Mouse (Mus musculus) mesoderm, embryonic 11.5 days (tissue): ENCODE results near the gene Clec1a.
"Not testable (repeated sequence)": the region's sequence is repeated elsewhere in the genome, so short reads cannot be mapped to it uniquely, and the experiment has no call there.

Source experiments
- DNase-seq: peaks from one replicate; pipeline ENCODE4 v3.0.0-alpha.2; 2012; ENCODE audit warnings: low read depth, low spot score

Gene Clec1a

DNA sequence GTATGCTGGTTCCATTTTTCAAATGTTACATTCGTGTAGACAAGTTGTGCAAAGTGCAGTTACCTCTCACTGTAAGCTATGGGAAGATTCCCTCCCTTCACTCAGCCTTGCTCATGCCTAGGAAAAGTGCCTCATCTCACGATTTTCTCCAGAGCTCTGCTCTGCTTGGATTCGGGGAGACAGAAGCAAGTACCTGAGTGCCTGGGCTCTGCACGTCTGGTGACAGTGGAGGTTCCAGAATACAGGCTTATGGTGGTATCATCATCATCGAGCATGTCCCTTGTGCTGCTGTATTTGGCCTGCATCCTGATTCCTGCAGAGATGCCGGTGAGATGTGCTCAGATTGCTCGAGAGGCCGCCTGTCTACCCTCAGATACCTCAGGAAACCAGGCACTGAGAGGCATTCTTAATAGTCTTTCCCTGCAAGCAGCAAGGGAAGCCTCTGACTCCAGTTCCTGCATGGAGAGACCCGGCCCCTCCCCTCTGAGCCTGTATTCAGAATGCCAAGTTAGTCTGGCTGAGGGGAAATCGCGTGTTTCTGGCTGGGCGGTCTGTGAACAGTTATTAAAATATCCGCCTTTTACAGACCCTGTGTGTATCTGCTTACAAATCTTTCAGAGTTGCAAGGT is at the start of gene Clec1a:
Gene Clec1a (minus strand): TSS at position 590 of the 629 bp plus-strand sequence.
- DNase-seq = no peak

DNA sequence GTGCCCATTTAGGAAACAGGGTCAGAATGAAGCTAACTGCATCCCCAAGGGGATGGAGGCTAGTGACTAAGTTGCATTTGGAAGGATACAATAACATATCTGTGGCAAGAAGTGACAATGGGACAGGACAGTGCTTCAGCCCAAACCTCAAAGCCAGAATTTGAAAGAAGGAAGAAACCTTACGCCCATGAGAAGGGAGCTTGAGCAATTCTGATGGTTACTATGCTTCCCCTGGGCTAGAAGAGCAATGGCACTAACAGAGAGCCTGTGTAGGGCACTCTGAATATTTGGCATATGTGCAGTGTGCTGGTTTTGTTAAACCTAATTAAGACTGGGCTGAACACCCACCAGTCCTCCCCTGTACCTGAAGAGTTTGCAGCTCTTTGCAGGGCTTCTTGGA is 47.7 kb upstream of the Clec1a start:
- not testable (repeated sequence) for DNase-seq

DNA sequence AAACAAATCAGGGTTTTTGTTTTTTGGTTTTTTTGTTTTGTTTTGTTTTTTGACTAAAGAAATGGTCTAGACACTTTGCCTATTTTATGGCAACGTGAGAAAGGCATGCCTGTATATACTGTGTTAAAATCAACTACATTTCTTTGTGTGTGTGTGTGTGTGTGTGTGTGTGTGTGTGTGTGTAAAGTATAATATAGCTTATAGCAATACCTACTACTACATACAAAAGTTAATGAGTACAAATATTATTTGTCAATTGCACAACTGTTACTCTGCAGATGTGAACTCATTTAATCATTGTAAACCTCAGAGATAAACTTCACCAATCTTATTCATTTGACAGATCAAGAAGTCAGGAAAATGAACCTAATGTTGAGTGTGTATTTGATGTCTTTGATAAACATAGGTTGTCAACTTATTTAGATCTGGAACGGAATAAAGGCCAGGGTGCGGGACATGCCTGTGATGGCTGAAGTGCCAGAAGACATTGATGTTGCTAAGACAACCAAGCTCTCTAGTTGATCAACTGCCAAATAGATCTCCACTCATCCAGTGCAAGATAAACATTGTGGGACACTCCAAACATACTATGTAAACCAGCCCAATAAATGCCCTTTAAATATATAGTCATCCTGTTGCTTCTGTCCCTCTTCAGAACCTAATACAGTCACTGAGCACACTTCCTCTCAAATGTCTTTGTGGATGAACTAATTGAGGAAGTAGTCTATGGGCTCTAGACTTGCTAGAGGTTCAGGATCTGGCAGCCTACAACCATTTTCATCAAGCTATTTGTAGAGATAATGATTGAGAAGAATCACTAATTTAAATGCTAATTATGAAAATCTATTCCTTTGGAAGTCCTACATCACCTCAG is 45.8 kb upstream of the Clec1a start:
- DNase-seq = no peak

DNA sequence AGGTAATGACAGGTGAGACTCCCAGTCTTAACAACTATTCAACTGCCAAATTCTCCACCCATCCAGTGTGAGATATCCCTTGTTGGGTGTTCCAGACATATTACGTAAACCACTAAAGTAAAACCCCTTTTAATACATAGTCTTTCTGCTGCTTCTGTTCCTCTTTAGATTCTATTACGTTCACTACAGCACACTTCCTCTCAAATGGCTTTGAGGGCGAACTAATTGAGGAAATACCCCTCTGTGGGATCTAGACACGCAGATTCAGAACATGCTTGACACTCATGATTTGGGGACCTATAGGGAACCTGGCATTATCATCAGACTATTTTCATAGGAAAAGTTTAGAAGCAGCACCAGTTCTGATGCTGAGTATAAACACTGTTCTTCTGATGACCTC is 43.1 kb upstream of the Clec1a start:
- DNase-seq = no peak

DNA sequence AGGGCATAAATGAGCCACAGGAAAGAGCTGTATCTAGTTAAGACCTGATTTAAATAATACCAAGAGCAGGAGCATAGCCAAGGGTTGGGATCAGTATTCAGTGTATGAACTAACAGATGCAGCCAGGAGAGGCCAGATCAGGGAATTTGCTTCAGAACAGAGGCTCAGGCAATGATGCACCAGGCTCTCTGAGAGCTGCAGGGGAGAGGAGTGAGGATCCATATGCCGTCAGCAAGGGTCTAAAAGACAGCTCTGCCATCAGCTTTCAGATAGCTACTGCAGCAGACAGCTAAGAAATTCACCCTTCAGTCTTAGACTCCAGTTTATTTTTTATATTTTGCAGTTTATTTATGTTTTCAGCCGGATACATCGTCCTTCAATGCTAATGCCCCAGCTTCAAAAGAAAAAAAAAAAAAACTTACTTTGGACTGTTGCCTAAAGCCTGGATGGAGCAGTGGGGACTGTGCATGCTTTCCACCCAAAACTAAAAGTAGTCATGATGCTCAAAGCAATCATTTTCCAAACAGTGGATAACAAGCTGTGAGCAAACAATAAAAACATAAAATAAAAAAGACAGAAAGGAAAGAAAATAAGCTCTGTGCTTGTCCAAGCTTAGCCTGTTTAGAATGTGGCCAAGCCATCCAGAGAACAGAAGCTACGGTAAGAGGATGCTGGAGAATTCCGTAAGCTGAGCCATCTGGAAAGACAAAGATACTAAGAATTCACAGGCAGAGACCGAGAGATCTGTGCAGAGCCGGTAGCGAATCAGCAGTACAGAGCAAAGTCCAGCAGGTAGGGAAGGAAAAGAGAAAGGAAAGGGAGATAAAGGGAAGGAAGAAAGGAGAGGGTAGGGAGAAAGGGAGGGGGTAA is 28.5 kb upstream of the Clec1a start:
- no peak for DNase-seq

DNA sequence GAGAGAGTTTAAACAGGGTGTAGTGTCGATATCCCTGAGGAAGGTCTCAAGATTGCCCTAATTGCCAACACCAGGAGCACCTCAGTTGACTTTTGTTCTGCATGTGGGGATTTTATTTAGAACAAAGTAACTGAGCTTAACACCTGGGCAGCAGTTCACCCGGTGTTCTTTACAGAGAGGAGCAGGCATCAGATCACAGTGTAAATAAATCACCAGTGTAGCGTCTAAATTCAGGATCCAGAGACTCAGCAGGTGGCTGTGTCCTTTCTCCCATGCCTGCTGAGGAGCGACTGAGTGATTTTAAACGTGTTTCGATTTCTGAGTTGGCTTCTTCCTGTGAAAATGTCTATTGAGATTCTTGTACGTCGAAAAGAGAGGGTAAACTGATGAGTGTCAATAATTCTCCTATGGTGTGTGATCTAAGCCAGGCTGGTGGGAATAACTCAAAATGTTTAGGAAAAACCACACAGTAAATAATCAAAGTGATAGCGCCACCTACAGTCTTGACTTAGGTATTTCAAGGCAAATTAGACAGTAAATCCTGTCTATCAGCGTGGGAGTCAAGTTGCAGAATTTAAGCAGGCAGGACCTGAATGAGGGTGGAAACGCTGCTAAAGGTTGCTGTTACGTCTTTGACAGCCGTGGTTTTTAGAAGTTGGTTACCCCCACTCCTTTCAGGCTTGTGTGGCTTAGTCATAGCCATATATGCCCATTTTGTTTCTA is 24.8 kb upstream of the Clec1a start:
- DNase-seq = peak; percentile 56

DNA sequence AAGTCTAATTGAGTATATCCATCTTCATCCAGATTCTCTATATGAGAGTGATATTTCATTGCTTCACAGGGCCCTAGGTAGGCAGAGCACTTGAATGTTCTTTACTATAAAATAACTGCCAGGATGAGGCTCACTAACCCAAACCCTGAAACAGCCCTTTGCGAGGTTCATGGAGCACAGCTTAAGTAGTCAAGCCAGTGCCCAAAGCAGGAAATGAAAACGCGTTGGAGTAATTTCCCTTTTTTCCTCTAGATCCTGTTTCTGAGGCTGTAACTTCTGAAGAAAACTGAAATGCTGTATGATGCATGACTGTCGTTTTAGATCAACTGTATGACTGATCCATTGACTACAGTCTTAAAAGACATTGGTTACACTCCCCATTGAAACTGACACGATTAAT is 20.8 kb upstream of the Clec1a start:
- no peak for DNase-seq

DNA sequence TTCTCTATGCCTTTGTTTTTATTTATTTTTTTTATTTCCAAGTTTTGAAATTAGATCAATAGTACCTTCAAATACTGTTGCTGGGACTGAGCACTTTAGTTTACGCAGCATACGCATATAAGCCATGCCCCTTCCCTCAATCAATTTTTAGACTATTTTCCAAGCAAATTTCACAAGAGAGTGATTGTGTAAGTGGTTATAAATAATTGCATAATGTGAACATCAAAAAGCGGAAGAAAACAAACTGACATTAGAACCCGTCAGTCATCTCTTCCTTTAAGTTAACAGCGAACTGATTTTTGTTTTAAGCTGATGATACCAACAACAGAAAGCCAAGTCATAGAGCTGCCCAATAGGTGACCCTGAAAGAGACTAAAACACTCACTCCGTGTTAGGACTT is 19.6 kb upstream of the Clec1a start:
- no peak for DNase-seq

DNA sequence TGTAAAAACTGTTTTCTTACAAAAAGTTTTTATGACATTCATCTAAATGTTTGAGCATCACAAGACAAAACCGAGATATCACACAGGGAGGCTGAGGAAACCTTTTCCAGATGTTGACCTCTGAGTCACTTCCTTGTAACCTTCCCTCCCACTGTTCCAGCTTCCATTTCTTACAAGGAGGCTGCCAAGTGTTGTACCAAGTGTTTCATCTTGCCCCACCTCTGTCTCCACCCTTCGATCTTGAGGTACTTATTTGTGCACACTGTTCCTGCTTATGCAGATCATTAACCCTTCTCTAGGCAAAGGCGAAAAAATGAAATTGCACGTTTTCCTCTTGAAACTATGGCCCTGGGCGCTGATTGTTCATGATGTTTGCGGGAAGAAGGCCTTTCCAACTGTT is 2.1 kb downstream of the Clec1a start:
- peak; percentile 23 for DNase-seq

DNA sequence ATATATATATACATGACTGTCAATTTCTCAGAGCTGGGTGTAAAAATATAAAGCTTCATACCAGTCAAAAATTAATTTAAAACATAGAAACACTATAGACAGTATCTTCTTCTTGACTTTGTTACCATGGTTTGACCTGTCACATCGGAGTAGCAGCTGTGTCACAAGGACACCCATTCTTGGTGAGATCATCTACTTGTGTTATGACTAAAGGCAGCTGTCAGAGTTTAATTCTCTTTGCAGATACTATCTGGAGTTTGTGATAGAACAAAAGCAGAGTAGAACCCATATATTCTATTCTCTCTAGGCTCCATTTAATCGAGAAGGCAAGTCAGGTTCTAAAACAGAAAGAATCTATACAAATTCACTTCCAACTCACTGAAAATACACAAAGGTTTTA is 13.8 kb downstream of the Clec1a start:
- no peak for DNase-seq

DNA sequence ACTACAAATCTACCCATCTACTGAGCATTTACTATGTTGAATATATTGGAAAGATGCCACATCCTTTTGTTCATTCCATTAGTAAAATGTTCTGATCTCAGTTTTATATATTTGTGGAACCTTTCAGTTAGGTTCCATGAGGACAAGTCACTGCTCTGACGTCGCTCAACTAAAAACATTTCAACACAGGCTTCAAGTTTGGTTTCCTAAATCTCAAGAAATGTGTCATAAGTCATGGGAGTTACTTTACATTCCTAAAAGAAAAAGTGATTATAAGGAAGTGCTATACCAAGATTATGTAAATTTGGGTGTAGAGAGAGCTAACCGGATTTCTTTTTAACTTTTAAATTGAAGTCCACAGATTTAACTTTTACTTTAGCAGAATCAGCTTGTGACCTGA is 15.8 kb downstream of the Clec1a start:
- no peak for DNase-seq

DNA sequence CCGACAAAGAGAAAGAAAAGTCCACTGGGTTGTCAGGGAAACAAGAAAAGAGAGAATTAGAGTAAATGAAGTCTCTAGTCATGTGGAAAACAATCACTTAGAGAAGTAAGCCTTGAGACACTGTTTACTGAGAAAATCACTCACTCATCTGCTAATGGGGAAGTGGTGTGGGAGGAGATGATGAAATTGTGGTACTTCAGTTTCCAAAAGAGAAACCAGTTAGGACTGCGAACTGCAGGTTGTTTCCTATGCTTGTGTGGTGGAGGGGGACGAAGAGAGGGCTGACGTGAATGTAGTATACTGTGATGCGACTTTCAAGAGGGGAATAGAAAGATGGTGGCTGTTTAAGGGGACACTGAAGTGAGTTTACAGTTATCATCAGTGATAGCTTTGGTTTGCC is 17.6 kb downstream of the Clec1a start:
- DNase-seq = no peak

DNA sequence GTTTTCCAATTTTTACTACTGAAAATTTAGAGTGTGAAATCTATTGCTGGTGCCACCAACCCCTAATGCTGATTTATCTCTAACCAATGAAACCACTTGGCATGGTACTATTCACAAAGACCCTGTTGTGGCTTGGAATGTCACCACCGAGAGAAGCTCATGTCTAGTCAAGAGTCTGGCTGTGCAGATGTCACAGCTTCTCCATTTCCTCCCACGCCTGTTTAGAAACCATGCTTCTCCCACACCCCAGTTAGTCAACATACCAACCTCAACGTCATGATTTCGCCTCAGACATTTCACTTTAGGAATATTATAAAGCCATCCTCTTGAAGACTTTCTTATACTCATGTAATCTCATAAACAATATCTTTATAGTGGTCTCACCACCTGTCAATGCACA is 24.5 kb downstream of the Clec1a start:
- no peak for DNase-seq

DNA sequence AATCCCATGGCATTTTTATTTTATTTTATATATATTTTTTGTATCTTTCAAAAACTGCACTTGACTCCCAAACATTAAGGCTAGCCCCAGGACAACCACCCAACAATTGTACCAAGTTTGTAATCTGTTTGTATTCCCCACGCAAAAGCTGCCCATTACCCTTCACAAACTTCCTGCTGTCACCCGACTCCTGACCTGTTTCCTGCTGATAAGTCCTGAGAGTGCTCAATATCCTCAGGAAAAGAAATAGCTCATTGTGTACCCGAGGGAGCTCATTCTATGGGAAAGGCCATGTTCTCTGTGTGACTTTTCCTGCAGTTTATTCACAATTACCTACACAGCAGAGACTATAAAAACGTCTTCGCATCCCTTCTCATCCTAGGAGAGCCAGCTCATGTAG is 26.0 kb downstream of the Clec1a start:
- peak; percentile 30 for DNase-seq

DNA sequence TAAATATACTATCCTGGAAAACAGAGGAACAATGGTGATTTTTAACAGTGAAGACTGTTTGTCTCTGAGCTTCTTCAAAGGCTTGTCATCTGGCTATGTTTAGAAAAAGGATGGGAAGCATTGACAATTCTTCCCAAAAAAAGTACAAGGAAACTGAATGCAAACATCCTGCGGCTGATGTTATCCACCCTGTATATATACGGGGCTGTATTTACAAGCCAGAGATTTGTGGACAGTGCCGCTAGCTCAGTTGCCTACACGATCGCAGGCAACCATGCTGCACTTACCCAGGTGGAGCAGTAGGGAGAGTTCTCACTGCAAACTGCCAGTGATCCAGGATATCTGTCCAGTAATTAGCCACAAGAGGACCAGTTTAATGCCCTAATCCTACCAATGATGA is 26.6 kb downstream of the Clec1a start:
- no peak for DNase-seq

DNA sequence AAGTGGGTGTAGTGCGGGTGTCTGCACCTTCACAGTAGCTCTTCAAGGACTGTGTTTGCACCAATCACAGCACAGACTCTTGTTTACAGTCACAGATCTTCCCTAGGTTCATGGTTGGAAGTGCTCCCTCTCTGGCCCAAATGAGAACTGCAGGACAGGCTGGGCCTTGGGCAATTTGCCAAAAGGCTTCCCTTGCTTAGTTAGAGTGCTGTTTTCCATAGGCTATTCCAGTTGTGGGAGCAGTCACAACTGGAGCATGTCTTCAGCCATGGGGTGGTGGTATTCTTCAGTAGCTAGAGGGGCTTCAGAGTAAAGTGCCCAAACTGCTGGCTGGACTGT is 28.1 kb downstream of the Clec1a start:
- peak; percentile 73 for DNase-seq

DNA sequence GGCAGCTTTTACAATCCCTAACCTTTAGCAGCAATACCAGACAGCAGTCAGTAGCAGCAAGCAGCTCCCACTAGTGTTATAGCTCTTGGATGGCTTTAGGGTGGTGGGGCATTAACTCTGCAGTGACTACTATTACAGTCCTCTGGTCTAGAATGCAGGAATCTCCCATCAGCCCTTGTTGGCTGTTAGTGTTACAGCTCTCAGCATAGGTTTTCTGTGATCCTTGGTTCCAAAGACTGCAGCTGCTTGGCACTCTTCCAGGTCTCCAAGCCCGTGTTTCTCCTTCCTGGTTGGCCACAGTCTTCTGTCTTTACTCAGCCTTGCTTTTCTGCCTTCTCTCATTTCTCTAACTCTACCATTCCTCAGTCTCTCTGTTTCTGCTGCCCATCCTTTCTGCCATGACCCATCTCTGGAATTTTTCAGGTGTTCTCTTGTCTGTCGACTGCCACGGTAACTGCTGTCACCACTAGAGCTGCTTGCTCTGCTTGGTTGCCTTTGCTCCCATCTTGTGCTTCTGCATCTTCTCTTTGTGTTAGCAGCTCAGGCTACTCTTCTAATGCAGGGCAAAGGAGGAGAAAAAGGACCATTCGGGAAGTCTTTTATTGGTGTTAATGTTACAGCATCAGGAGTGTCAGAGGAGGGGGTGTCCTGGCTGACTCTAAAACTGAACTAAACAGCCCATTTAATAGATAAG is 28.6 kb downstream of the Clec1a start:
- DNase-seq = no peak

DNA sequence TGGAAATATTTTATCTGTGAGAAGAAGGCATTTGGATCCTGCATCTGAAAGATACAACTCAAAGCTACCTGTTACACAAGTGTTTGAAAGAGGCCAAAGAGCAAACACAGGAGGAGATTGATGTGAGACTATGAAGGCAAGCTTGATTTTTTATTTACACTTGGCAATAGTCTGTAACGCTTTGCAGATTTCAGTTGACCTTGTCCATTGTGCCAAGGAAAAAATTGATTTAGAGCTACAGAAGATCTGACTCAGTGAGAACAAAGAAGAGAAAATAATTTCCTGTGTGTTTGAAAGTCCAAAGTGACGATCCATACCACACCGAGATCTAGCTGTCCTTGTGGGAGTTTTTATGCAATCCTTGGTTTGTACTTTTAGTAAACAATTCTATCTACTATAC is 29.5 kb downstream of the Clec1a start:
- DNase-seq = no peak

DNA sequence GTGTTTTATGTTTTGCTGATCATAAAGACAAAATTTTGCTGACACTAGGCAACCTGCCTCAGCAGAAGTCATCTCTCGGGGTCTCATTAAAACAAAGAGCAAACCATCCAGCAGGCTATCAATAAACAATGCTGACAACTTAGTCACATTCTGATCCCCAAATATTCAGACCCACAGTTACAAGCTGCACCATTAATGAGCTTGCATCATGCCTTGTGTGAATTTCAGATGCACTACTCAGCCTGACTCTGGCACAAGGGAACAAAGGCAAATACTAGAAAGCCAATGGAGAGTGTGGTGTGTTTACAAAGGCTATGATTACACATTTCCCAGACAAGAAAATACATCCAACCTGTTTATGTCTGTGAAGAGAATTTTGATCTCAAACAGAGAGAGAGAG is 37.6 kb downstream of the Clec1a start:
- no peak for DNase-seq

DNA sequence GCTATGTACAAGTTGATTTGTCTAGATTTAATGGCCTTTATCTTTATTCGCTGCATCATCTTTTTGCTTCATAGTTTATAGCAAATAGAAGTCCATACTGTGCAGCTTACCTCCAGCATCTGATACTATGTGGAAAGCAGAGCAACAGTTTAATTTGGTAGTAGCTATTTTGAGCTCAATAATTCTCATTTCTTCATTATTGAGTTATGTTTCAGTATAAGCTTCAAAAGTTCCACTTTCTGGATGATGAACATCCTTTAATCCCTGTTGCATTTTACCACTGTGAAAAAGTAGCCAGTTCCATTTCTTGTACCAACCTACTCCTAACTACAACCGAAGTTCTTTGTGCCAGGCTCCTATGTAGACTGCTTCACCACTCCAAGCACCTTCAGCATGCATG is 43.2 kb downstream of the Clec1a start, which contains the start of gene Clec9a:
Gene Clec9a (plus strand): TSS at position 301 of the 400 bp plus-strand sequence.
- no peak for DNase-seq

DNA sequence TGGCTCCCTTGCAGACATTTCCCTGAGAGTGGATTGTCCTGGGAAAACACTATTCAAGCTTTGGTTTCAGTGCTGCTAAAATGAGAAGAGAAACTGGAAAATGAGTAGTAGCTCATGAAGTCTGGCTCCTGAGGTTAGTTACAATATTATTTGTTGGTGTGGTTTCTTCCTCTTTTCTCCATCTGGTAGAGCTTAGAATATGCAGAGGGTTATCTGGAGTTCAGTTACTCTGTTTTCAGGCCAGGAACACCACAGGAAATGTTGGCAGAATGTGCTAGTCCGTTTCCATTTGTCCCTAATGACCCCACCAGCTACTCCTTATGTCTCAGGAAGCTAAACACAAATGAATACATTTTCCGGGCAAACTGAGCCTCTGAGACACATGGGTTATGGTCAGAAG is 44.5 kb downstream of the Clec1a start:
- no peak for DNase-seq
